Mouse (Mus musculus): ENCODE data around the gene Mtfr1l.

The Mtfr1l gene

DNA sequence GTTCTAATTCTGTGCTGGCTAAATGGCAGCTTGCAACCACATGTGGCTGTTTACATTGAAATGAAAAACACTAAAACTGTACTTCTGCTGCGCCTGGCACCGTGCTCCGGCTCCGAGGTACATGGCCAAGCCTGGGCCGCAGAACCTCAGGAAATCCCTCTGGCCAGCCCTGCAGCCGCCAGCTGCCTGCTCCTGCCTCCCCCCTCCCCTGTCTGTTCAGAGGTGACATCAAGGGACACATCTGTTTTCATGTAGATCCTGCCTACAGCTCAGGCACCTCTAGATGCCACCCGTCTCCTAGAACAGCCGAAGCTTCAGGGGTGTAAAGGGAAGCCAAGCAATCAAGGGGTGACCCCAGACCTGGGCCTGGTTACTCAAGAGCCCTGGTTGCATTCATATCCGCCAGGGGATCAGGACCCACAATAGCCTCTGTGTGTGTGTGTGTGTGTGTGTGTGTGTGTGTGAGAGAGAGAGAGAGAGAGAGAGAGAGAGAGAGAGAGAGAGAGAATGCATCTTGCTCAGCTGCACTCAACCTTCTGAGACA, 23.5 kb upstream of the Mtfr1l start:
- no peak for DNase-seq (ENCODE audit: extremely low spot score, low spot score)

DNA sequence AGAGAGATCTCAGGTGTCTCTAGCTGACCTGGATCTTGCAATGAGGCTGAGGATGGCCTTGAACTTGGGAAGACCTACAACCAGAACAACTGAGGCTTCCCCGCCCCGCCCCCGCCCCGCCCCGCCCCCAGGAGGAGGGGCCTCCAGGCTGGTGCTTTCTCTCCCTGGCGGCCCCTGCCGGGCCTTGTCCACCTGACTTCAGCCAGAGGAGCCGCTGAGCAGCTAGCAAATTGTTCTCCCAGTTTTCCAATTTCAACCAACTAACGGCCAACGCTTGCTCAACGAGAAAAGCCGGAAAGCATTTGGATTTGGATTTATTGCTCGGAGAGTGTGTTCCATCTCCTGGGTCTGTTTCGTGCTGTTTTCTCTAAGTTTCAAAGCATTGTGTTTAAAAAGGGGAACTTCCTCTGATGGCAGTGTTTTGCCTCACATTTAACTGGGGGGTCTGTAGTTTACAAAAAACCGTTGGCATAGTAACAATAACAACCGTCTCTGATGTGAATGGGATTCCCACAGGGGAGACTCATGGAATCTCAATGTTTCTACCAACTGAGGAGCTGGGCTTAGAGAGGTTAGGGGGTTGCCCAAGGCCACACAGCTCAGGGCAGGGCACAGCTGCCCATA, 22.6 kb upstream of the Mtfr1l start:
- DNase-seq (ENCODE audit: extremely low spot score, low spot score): no peak

DNA sequence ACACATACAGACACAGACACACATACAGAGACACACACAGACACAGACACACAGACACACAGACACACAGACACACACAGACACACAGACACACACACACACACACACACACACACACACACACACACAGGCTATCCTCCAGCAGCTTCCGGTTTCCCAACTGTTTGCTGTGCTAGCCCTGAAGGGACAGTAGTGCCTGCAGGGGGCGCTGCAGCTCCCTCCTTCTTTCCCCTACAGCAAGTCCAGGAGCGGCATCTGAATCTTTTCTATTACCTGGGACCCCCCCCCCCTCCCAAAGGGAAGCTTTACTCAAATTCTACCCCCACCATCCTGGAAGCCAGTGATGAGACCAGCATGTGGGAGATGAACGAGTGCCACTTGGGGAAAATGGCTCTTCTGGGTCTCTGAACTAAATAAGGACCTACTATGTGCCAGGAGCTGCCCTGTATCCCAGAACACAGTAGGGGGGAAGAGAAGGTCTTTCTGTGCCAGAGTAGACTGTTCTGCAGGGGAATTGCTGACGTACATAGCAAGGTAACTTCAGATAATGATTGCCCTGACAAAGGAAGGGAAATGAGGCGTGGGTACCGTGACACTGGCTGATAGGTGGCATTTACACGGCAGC, 20.9 kb upstream of the Mtfr1l start:
- no peak for DNase-seq (ENCODE audit: extremely low spot score, low spot score)

DNA sequence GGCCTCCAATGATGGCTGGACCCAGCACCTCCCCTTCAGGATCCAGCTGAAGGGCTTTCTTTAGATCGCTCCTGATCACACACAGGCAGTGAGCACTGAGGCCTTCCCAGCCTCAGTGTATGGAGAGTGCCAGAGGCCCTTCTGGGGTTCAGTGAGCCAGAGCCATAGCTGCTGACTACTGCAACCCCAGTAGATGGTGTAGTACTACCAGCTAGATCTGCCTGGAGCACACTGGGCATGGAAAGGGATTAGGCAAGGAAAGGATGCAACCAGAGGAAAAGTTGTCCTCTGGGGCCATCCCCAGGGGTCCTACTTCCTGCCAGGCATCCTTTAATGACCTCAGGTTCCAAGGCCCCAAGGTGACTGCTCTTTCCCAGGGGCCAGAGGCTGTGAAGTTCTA, 18.4 kb upstream of the Mtfr1l start:
- DNase-seq (ENCODE audit: extremely low spot score, low spot score): no peak

DNA sequence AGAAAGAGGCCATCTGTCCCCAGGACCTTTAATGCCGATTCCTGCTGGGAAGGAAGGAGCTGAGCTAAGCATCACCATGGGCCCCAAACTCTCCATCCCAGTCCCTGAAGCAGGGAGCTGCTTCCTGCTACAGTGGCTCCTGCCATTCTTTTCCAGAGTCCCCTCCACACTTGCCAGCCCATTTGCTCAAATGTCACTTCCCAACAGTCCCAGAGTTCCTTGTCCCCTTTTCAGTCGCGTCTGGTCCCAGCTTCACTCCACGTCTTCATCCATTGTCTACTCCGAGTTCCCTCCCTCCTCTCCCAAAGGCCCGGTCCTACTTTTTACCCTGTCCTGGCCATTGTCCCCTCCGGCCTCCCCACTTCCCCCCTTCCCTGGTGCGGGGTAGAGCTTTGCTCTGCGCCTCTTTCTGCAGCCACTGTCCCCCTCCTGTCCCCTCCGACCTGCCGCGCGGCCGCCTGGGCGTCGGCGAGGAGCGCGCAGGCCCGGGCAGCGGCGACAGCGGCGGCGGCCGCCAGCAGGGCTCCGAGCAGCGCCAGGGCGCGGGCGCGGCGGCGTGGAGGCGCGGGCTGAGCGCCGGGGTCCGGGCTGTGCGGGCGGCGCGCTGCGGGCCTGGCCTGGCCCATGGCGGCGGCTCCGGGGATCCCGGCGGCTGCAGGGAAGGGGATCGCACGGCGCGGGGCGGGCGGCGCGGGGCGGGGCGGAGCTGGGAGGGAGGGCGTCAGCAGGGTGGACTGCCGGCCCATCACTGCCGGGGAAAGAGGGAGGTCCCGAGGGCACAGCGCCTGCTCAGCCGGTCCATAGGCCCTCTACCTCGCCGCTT, 16.5 kb upstream of the Mtfr1l start, which contains the start of gene Selenon:
Gene Selenon, minus strand, starts transcription at position 673 of the 823 bp plus-strand sequence.
- DNase-seq (ENCODE audit: extremely low spot score, low spot score): peak; percentile 81

- DNase-seq (ENCODE audit: extremely low spot score, low spot score): no peak
Measured at GRCm38 (mm10) chr4:134549899-134550298, 14.7 kb upstream of the Mtfr1l start.

DNA sequence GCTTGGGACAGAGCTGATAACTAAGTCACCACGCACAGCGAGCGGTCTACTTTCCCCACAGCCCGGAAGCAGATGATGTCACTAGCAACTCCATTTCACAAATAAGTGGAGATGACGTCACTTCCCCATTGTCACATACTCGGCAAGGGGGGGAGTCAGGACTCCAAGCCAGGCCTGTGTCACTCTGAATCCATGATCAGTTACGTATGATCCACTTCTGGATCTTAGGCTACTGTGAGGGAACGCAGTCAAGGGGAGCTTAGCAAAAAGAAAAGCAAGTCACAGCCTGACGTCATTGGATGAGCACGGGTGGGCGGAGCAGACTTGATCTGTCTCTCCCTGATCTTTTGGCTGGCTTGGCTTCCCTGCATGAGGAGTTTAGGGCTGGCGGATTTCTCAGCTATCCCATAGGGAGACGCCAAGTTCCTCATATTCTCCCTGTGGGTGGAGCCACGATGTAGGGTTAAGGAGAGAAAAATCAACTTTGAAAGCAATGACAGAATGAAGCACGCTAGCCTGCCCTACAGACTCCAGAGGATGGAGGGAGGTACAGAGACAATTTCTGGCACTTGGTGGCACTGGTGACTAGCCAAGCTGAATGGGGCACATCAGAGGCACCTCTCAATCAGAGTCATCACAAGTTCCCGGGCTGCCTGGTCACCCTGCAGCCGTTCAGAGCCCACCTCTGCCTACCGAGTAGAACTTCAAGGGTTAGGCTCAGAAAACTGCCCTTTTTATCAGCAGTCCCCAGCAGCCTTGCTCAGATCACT, 13.2 kb upstream of the Mtfr1l start:
- no peak for DNase-seq (ENCODE audit: extremely low spot score, low spot score)

DNA sequence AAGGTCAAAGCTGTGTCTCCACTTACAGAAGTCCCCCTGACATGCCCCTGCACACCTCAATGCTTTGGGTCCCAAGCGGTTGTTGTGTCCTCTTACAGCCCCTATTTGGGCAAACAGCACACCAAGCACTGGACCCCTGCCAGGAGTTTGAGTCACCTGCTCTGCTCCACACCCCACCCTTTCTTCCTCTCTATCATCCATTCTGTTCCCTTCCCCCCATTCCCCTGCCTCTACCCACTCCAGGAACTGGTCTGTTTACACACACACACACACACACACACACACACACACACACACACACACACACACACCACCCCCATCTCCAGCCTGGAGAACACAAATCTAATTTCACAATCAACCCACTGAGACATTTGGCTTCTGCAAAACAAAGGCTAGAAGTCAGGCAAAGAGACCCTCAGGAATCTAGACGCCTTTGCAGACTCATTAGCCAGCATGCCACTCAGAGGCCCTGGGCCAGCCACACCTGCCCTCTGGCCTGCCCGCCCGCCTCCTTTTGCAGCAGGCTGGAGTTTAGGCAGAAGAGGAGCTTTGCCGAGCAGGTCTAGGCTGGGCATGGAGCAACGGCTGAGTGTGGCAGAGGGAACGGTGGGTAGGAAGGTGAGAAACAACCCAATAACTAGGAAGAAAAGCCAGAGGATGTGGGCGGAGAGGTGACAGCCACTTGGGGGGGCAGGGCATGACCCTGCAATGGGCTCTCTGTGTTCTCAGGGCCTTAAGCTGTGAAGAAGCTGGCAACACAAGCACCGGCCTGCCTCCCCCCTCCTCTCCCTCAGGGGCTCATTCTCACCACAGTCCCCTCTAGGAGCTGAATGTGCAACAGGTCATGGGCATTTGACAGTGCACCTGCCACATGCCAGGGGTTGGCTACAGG, 11.9 kb upstream of the Mtfr1l start:
- no peak for DNase-seq (ENCODE audit: extremely low spot score, low spot score)

DNA sequence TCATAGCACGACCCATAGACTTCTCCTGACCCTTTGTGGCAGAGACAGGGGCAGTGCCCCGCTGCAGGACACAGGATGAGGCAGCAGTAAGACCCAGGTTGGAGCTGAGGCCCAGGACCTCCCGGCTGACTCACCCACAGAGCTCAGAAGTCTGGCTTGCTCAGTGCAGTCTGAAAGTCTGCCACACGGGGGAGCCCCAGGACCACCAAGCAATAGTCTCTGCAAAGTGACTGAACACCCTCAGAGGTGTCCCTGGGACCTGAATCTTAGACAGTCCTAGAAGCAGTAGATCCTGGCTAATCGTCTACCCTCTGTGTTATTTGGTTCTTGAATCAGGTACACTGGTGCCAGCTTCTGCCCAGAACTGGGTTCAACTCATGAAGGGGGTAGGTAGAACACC, 8.1 kb upstream of the Mtfr1l start:
- DNase-seq (ENCODE audit: extremely low spot score, low spot score): peak; percentile 96

DNA sequence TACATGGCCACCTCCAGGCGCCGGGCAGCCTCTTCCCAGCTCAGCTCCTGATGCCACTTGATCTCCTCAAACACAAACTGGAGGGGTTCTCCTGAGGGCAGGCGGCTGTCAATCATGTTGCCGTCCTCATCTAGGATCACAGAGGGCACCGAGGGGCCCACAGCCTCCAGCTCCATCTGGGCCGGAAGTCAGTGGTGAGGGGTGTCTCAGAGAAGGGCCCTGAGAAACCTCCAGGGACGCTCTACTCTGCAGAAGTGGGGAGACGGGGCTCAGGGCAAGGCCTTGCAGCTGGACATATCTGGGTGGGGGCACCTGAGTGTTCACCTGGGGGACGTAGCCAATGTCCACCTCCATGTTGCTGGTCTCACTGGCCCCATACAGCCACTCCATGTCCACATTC, 7.5 kb upstream of the Mtfr1l start:
- DNase-seq (ENCODE audit: extremely low spot score, low spot score): no peak

- no peak for DNase-seq (ENCODE audit: extremely low spot score, low spot score)
Measured at GRCm38 (mm10) chr4:134538997-134539580, 3.9 kb upstream of the Mtfr1l start.

- no peak for DNase-seq (ENCODE audit: extremely low spot score, low spot score)
Measured at GRCm38 (mm10) chr4:134535787-134536151, 582 bp upstream of the Mtfr1l start.

GRCm38 (mm10) chr4:134534124-134534886, 882 bp downstream of the Mtfr1l start:
- peak; percentile 72 for DNase-seq (ENCODE audit: extremely low spot score, low spot score)

DNA sequence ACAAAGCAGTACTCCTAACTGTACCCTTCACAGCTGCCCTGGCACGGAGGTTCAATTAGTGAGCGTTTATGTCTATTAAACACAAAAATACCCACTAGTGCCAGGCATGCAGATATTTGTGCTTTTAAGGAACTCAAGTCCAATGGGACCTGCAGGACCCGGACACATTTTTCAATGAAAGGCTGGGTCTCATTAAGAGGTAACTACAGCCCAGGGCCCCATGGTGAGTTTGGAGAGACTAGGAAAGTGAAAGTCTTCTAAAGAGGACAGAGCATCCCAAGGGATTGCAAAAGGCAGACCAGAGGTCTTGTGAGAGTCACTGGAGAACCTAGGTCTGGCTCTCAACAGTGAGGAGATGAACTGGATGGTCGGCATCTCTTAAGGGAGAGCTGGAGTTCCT, 1.8 kb downstream of the Mtfr1l start:
- no peak for DNase-seq (ENCODE audit: extremely low spot score, low spot score)

DNA sequence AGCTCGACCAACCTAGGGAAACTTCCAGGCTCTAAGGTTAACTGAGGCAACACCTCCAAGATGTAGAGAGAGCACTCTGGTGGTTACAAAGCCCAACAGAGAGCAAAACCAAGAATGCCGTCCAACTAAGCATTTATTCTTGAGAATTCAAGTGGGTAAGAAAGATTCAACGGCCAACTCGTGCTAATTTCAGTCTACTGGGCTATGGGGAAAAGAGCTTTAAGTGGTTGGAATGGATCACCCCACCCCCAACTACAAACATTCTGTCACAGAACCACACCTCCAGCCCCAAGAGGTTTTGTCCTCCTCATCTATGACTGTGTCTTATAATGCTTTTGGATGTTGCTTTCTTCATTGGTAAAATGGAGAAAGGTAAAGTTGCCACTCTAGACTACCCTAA, 2.3 kb downstream of the Mtfr1l start:
- DNase-seq (ENCODE audit: extremely low spot score, low spot score): no peak

DNA sequence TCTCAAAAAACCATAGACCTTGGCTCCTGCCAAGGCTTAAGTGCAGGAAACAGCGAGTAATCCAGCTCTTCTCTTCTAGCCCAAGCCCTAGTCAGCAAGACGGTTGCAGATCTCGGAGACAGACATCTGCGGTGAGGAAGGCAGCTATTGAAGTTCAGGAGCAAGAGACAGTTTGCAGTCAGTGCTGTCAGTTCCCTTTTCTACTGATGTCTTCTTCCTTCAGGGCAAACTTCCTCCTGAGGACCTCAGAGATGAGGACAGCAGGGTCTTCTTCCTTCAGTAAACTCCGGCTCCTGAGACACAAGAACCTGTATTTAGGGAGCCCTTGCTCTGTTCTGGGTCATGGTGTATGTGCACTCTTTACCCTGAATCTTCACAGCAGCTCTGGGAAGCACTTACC, 9.0 kb downstream of the Mtfr1l start:
- DNase-seq (ENCODE audit: extremely low spot score, low spot score): no peak

DNA sequence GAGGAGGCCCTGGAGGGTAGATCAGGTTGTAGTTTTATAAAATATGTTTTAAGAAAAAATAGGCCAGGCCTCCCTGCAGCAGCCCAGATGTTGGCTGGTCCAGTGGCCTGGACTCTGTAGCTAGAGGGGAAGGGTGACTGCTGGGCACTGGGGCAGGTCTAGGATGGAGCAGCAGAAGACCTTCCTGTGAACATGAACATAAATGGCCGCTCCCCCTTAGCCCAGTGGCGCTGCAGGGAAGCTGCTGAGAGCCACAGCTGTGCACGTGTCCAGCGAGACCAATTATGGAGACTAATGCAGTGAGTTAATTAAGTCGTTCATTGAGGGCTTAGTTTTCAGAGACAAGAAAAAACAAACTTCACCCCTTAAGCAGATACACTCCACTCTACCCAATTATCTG, 9.4 kb downstream of the Mtfr1l start:
- DNase-seq (ENCODE audit: extremely low spot score, low spot score): no peak

- no peak for DNase-seq (ENCODE audit: extremely low spot score, low spot score)
Measured at GRCm38 (mm10) chr4:134523447-134523846, 11.7 kb downstream of the Mtfr1l start.

DNA sequence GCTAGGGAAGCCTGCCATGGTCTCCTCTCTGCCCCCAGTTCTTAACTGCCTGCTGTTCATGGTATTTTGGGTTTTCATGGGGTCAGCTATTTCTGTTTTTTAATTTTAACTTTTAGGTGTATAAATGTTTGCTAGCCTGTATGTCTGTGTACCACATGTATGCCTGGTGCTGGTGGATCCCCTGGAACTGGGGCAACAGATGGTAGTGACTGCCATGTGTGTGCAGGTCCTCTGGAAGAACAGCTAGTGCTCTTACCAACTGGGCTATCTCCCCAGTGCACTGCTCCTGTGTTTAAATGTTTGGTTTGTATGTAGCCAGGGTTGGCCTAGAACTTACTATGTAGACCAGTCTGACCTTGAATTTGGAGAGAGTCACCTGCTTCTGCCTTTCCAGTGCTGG, 15.9 kb downstream of the Mtfr1l start:
- DNase-seq (ENCODE audit: extremely low spot score, low spot score): no peak

Data from neural tube, embryonic 10.5 days (tissue).